Mouse (Mus musculus) neural tube, embryonic 14.5 days (tissue): ENCODE results near the gene Sgsm2. TPM values are rescaled to one million over a fixed set of nuclear protein-coding genes. Genes with fewer than 3 reads are reported as not detected.

Experiments used
- ATAC-seq: fragments of 200-750 bp; cut with Nextera tagmentation; 2 replicates; pipeline ENCODE4 v1.8.0; 2017; ENCODE audit warnings: low read depth, mild to moderate bottlenecking, moderate TSS enrichment, moderate library complexity
- H3K27ac ChIP-seq: fragments of 300-500 bp; sonication (generic); 2 replicates; pipeline ENCODE4 v1.5.1; 2014; ENCODE audit warnings: low read depth, mild to moderate bottlenecking, control low read depth, low read length, moderate library complexity, mixed read lengths
- H3K27me3 ChIP-seq: fragments of 300-500 bp; sonication (generic); 2 replicates; pipeline ENCODE4 v1.6.1; 2014; ENCODE audit warnings: low read length; ENCODE audit not compliant: control insufficient read depth, insufficient read depth
- H3K36me3 ChIP-seq: fragments of 300-500 bp; sonication (generic); 2 replicates; pipeline ENCODE4 v1.6.1; 2014; ENCODE audit warnings: low read length, mixed read lengths; ENCODE audit not compliant: control insufficient read depth, insufficient read depth
- H3K4me1 ChIP-seq: fragments of 300-500 bp; sonication (generic); 2 replicates; pipeline ENCODE4 v1.6.1; 2014; ENCODE audit warnings: low read length; ENCODE audit not compliant: control insufficient read depth, insufficient read depth
- H3K4me2 ChIP-seq: fragments of 300-500 bp; sonication (generic); 2 replicates; pipeline ENCODE4 v1.6.1; 2014; ENCODE audit warnings: mild to moderate bottlenecking, low read depth, low read length, control low read depth
- H3K4me3 ChIP-seq: fragments of 300-500 bp; sonication (generic); 2 replicates; pipeline ENCODE4 v1.5.1; 2014; ENCODE audit warnings: low read depth, low read length, control low read depth, mixed read lengths
- H3K9ac ChIP-seq: fragments of 300-500 bp; sonication (generic); replicated peaks from 2 replicates; pipeline ENCODE4 v1.6.1; 2014; ENCODE audit warnings: low read depth, mild to moderate bottlenecking, control low read depth, low read length, mixed read lengths
- H3K9me3 ChIP-seq: fragments of 300-500 bp; sonication (generic); 2 replicates; pipeline ENCODE4 v1.6.1; 2016; ENCODE audit warnings: low read length; ENCODE audit not compliant: control insufficient read depth
- WGBS: fragments of 180-500 bp; shearing (Covaris S2); extraction: QIAGEN DNeasy Blood & Tissue Kit; methylation state at CpG from one replicate; pipeline ENCODE4 v1.1.7; 2014; 5-methylcytosine and 5-hydroxymethylcytosine counted together
- polyA plus RNA-seq: library from polyadenylated mRNA; unstranded; fragments of >200 nt; fragmentation: Nextera tagmentation; extraction: Ambion mirVana; gene quantifications from 2 replicates; pipeline ENCODE4 v1.2.1, GENCODE M21; 2014

The Sgsm2 gene
- polyA plus RNA-seq, 1 experiment from 2014 or later, result 28.7 TPM

- Histone ChIP-seq H3K4me1 (peaks cover 16% of the 10 kb centered on the region), H3K27me3 (no peaks in the 10 kb centered on the region), H3K4me3 (peak overlapping the region; percentile 81), H3K9me3 (no peaks in the 10 kb centered on the region), H3K9ac (peak overlapping the region; percentile 86), H3K36me3 (peaks cover 10% of the 10 kb centered on the region; the same call in 1 of the 2 replicates), H3K27ac (peak overlapping the region; percentile 84), H3K4me2 (peak overlapping the region; percentile 76)
- ATAC-seq, result peak; percentile 62
- WGBS, result 1% methylated on average over 42 of the region's 55 CpGs
These were observed 620 bp downstream of the Sgsm2 start for GRCm38 (mm10) chr11:74895980-74896900.

GRCm38 (mm10) chr11:74894619-74895018 is 2.2 kb downstream of the Sgsm2 start:
- H3K27me3 ChIP-seq, result no peaks in the 10 kb centered on the region
- H3K27ac ChIP-seq, result no peak overlapping the region
- no peak overlapping the region for H3K4me2 ChIP-seq
- ATAC-seq, result no peak
- WGBS, result 81% methylated on average over 4 of the region's 4 CpGs
- peaks cover 16% of the 10 kb centered on the region for H3K4me1 ChIP-seq
- H3K9ac ChIP-seq, result no peak overlapping the region
- H3K4me3 ChIP-seq, result no peak overlapping the region
- H3K9me3 ChIP-seq, result no peaks in the 10 kb centered on the region
- H3K36me3 ChIP-seq, result no peaks in the 10 kb centered on the region

- Histone ChIP-seq H3K9ac (no peak overlapping the region), H3K4me2 (no peak overlapping the region), H3K27me3 (no peaks in the 10 kb centered on the region), H3K9me3 (no peaks in the 10 kb centered on the region), H3K36me3 (no peaks in the 10 kb centered on the region), H3K27ac (no peak overlapping the region), H3K4me1 (peaks cover 9% of the 10 kb centered on the region; the same call in 1 of the 2 replicates), H3K4me3 (no peak overlapping the region)
- ATAC-seq, result no peak
- 82% methylated on average over 10 of the region's 10 CpGs for WGBS
These were observed 13.8 kb downstream of the Sgsm2 start for GRCm38 (mm10) chr11:74883098-74883497.

- Histone ChIP-seq H3K9ac (no peak overlapping the region), H3K4me1 (peaks cover 10% of the 10 kb centered on the region; the same call in 1 of the 2 replicates), H3K36me3 (no peaks in the 10 kb centered on the region), H3K27me3 (no peaks in the 10 kb centered on the region), H3K4me3 (no peak overlapping the region), H3K27ac (no peak overlapping the region), H3K9me3 (no peaks in the 10 kb centered on the region), H3K4me2 (no peak overlapping the region)
- no peak for ATAC-seq
- 51% methylated on average over 14 of the region's 14 CpGs for WGBS
These were observed 14.9 kb downstream of the Sgsm2 start for GRCm38 (mm10) chr11:74881979-74882378.

GRCm38 (mm10) chr11:74880999-74881398 is 15.9 kb downstream of the Sgsm2 start:
- H3K9me3 ChIP-seq, result no peaks in the 10 kb centered on the region
- 91% methylated on average over 9 of the region's 9 CpGs for WGBS
- no peak for ATAC-seq
- H3K27ac ChIP-seq, result no peak overlapping the region
- H3K36me3 ChIP-seq, result no peaks in the 10 kb centered on the region
- H3K4me2 ChIP-seq, result no peak overlapping the region
- H3K9ac ChIP-seq, result no peak overlapping the region
- no peak overlapping the region for H3K4me3 ChIP-seq
- no peaks in the 10 kb centered on the region for H3K27me3 ChIP-seq
- peaks cover 20% of the 10 kb centered on the region; the same call in 1 of the 2 replicates for H3K4me1 ChIP-seq

- Histone ChIP-seq H3K36me3 (no peaks in the 10 kb centered on the region), H3K27ac (peak overlapping the region; percentile 80), H3K9me3 (no peaks in the 10 kb centered on the region), H3K9ac (no peak overlapping the region), H3K4me1 (peaks cover 21% of the 10 kb centered on the region), H3K4me2 (peak overlapping the region; percentile 29; the same call in 1 of the 2 replicates), H3K4me3 (no peak overlapping the region), H3K27me3 (no peaks in the 10 kb centered on the region)
- peak; percentile 92 for ATAC-seq
- WGBS, result 0% methylated on average over 9 of the region's 9 CpGs
These were observed 20.1 kb downstream of the Sgsm2 start for GRCm38 (mm10) chr11:74876801-74877200.

GRCm38 (mm10) chr11:74874630-74875029 is 22.2 kb downstream of the Sgsm2 start:
- H3K4me1 ChIP-seq, result peaks cover 31% of the 10 kb centered on the region
- no peak overlapping the region for H3K9ac ChIP-seq
- no peak overlapping the region for H3K4me3 ChIP-seq
- H3K4me2 ChIP-seq, result no peak overlapping the region
- H3K27ac ChIP-seq, result no peak overlapping the region
- no peak for ATAC-seq
- H3K36me3 ChIP-seq, result no peaks in the 10 kb centered on the region
- H3K9me3 ChIP-seq, result no peaks in the 10 kb centered on the region
- no peaks in the 10 kb centered on the region for H3K27me3 ChIP-seq
- 73% methylated on average over 3 of the region's 3 CpGs for WGBS

- H3K27ac ChIP-seq, result peak overlapping the region; percentile 62; the same call in 1 of the 2 replicates
- WGBS, result 12% methylated on average over 12 of the region's 12 CpGs
- no peaks in the 10 kb centered on the region for H3K27me3 ChIP-seq
- no peak overlapping the region for H3K4me2 ChIP-seq
- H3K36me3 ChIP-seq, result peaks cover 12% of the 10 kb centered on the region; the same call in 1 of the 2 replicates
- ATAC-seq, result 0 out of 2 replicates have a peak, but pooled peaks have one; percentile 16
- no peaks in the 10 kb centered on the region for H3K9me3 ChIP-seq
- no peak overlapping the region for H3K9ac ChIP-seq
- peaks cover 28% of the 10 kb centered on the region for H3K4me1 ChIP-seq
- no peak overlapping the region for H3K4me3 ChIP-seq
These were observed 25.8 kb downstream of the Sgsm2 start for GRCm38 (mm10) chr11:74870991-74871622.

GRCm38 (mm10) chr11:74870544-74870943 is 26.3 kb downstream of the Sgsm2 start:
- peak overlapping the region; percentile 62; the same call in 1 of the 2 replicates for H3K27ac ChIP-seq
- no peak overlapping the region for H3K4me3 ChIP-seq
- H3K9ac ChIP-seq, result no peak overlapping the region
- no peaks in the 10 kb centered on the region for H3K27me3 ChIP-seq
- no peak overlapping the region for H3K4me2 ChIP-seq
- peaks cover 12% of the 10 kb centered on the region; the same call in 1 of the 2 replicates for H3K36me3 ChIP-seq
- ATAC-seq, result no peak
- no peaks in the 10 kb centered on the region for H3K9me3 ChIP-seq
- H3K4me1 ChIP-seq, result peaks cover 27% of the 10 kb centered on the region
- WGBS, result 70% methylated on average over 4 of the region's 4 CpGs
